Mouse (Mus musculus) natural killer cell, adult 2 months (primary cell): ENCODE measurements around the gene 4933428G20Rik.

Experiments
- DNase-seq, 2 experiments: peaks; one replicate each; pipeline ENCODE4 v3.0.0; 2022; ENCODE audit warnings: low spot score in 2 of 2

Gene 4933428G20Rik

GRCm38 (mm10) chr11:97499865-97500719 lies at the start of gene 4933428G20Rik:
Gene 4933428G20Rik (minus strand): TSS chr11:97500340.
- no peak for DNase-seq

DNA sequence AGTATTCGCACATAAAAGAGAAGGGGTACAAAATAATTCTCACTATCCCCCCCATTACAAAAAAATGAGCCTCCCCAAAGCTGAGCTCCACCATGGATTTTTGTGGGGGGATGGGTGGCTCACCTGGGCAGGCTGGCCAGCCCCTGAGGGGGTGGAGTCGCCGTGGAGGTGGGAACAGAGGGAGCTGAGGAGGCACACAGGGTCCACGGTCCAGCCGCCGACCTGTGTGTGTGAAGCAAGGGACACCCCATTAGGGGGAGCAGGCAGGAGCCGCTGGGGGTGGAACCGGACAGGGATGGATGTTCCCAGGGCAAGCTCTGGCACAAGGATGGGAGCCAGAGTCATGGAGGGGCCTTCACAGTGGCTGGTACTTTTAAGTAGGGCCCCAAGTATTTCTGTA lies 48.6 kb upstream of the 4933428G20Rik start:
- no peak for DNase-seq

DNA sequence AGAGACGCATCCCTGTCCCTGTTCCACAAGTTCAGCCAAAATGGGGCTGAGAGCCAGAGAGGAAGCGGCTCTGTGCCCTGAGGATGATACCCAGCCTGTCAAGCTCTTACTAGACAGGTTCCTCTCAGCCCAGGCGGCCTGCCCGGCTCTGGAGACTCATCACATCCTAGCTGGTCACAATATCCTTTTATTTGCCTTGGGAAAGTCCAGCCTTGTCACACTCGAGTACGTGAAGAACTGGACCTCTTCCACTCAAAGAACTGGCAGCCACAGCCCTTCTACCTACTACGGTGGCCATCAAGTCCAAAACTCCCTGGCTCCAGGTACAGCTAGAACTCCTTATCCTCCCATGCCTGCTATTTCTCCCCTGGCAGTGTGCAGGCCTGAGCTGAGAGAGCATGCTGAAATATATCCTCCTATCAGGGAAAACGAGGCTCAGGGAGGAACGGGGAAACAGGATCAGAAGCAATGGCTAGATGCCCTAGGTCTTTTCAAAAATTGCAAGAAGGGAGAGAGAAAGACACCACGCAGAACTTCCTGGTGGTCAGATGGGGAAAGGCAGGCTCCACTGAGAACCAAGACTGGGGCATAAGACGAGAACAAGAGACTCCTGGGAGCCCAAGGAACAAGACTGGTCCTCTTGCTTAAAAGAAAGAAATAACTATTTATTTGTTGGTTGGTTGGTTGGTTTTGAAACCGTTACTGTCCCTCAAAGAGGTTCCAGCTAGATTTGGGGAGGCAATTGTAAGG lies 48.0 kb upstream of the 4933428G20Rik start:
- DNase-seq = no peak

- DNase-seq = no peak
Measured at GRCm38 (mm10) chr11:97546804-97547411, 46.8 kb upstream of the 4933428G20Rik start.

- DNase-seq = no peak
Measured at GRCm38 (mm10) chr11:97545808-97546560, 45.8 kb upstream of the 4933428G20Rik start.

- DNase-seq = no peak
Measured at GRCm38 (mm10) chr11:97543883-97544282, 43.7 kb upstream of the 4933428G20Rik start.

DNA sequence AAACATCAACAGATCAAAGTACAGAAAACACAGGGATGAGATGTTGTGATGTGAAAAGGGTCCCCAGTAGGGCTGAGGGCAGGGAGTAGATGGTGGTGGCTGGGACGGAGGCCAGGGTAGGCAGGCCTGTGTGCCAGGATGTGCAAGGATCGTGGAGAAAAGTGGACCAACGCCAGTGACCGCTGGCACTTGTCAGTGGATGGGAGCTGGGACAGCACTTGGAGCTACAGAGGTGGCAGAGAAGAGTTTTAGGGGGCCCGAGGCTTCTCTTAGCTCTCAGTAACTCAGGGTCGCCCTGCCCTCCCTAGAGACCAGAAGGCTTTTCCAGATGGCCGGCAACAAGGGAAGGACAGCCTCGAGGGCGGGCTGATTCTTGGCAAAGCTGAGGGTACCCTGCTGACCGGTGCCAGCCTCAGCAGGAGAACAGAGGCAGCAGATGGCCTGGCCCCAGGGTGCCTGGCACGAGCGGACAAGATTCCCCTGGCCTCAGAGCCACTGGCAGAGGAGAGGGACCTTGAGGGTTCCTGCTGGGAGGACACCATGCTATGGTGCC lies 43.1 kb upstream of the 4933428G20Rik start:
- no peak for DNase-seq

DNA sequence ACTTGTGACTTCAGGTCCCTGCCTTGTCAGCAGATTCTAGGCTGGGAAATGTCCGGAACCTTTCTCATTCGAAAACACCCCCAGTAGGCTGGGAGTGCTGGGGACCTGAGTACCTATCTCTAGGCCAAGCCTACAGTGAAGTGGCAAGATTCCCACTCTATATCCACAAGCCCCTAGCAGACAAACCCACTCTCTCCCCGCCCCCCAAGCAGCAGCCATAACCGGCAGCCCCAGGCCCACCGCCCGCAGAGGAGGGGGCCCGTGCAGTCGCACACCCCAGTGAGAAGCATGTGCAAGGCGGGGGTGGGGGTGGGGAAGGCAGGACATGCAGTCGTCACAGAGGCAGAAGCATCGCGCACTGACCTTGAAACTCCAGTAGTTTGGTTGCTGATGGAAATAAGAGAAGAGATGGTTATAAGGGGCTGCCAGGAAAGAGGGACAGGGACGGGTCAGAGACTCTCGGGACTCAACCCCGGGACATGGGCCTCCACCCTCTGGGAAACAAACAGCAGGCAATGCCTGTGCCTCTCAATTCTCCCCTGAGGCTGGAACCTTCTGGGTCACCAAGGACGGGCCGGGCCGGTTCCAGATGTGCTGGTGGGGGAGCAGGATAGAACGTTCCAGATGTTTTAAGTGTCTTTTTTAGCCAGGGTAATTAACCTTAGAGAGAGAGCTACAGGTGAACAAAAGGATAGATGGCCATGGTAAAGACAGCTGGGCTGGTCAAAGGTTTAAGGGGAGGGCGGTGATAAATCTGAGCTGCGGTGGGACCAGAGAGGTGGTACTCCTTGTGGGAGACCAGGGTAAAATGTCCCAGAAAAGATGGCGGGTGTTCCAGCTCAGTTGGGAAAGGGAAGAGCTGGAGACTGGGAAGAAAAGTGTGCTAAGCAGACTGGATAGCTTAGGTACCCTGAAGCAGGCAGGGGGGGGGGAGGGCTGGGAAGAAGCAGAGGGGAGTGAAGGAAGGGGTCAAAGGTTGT lies 42.3 kb upstream of the 4933428G20Rik start:
- DNase-seq = no peak

- no peak for DNase-seq
Measured at GRCm38 (mm10) chr11:97540604-97541003, 40.5 kb upstream of the 4933428G20Rik start.

DNA sequence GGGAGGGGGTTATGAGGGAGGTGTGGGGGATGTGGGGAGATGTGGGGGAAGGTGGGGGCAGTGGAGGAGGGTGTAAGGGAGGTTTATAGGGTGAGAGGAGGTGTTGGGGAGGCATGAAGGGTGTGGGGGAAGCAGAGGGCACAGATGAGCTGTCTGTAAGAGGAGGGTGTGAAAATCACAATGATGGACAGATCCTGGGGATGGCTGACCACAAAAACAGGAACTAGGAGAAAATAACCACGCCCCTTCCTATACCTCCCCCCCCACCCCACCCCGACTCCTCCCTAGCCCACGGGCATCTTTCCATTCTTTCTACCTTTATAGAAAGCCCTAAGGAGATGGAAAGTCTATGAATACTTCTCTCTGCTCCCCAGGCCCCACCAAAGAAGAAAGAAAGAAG lies 40.0 kb upstream of the 4933428G20Rik start:
- DNase-seq = no peak

DNA sequence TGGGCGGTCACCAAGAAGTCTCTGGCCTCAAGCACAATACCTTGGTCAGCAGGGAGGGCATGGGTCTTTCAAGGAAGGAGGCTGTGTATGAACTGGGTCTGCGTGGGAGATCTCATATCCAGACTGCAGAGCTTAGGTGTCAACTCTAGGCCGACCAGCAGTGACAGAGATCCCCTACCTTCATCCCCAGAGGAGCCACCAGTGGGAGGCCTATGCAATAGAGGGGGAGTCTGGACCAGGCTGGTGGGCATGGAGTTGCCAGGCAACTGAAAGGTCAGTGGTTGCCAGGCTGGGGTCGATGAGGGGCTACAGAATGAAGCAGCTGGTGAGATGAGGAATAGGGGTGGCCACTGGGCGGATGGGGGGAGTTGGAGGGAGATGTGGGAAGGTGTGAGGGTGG lies 39.5 kb upstream of the 4933428G20Rik start:
- no peak for DNase-seq

DNA sequence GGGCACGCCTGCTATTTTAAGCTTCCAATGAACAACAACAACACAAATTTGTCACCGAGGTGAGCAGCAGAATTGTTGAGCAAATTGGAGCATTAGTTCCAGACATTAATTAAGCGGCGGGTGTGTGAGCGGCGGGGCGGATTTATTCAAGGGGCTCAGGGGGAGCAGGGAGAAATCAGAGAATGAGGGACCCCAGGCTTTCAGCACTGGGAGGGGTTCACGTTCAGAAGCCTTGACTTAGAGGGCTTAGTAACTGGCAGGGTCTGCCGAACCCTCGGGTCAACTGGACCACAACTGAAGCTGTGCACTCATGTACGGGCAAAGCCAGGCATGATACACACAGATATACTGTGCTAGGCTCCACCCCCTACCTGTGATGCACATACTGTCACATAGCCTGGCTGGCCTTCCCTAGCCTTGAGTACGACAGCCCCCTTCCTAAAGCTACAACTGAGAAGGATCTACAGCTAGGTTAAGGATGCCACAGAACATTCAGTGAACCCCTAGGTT lies 37.5 kb upstream of the 4933428G20Rik start:
- DNase-seq = no peak

- DNase-seq = no peak
Measured at GRCm38 (mm10) chr11:97536835-97537579, 36.9 kb upstream of the 4933428G20Rik start.

GRCm38 (mm10) chr11:97536083-97536747 lies 36.1 kb upstream of the 4933428G20Rik start:
- DNase-seq = no peak

GRCm38 (mm10) chr11:97535660-97536059 lies 35.5 kb upstream of the 4933428G20Rik start:
- DNase-seq = no peak

- DNase-seq = no peak
Measured at GRCm38 (mm10) chr11:97535308-97535630, 35.1 kb upstream of the 4933428G20Rik start.

DNA sequence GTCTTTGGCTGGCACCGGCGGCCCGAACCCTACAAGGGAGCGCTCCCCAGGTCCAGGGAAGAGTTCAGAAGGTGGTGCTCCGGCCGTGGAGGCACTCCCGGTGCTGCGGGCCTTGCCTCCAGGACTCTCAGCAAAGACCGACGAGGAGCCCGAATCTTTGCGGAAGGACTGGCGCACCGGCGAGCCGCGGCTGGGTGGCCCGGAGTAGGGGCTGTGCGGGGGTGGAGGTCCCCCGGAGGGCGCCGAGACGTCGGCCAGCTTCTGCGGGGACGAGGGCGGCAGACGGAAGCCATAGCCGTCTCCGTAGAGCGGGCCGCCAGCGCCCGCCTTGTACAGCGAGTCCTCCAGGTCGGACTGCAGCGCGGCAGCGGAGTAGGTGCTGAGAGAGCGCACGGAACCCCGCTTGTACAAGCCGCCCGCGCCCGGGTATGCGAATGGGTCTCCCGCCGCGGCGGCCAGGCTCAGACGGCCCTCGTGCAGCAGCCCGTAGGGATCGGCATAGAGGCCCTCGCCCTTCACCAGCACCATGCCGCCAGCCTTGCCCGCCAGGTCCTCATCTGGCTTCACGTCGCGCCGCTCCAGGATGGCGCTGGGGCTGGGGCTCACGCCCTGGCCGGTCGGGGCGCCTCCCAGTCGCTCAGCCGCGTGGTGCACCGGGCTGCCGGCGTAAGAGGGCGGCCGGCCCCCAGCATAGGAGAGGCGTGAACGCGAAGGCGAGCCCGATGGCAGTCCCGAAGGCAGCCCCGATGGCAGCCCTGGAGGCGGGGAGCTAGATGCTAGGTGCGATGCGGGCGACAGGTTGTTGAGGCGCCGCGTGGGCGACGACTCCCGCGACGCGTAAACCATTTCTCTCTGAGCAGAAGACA lies 34.5 kb upstream of the 4933428G20Rik start:
- no peak for DNase-seq

GRCm38 (mm10) chr11:97533653-97534052 lies 33.5 kb upstream of the 4933428G20Rik start:
- DNase-seq = no peak
